8 mouse cellular contexts compared by ENCODE assay signal in the genomic region with DNA sequence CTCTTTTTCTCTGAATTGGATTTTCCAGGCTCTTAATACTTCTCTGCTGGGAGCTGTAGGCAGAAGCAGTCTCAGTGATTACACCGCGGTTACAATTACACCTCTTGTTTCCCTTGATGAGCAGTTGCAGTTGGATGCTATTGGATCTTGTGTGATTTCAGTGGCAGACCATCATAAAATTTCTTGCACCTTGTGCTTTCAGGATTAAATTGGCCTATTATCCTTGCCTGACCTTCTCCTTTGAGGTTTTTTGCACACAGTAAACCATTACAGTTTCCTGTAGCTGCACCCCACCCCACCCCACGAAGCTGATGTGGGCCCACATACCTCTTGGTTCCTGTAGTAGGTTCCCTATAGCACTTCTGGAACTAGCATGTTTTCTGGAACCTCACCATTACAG. TPM values are rescaled to one million over a fixed set of nuclear protein-coding genes. Genes with fewer than 3 reads are reported as not detected.
DNase-seq lines count a peak whose midpoint lies in the region; ATAC-seq and TF ChIP-seq lines count a peak whose summit lies in the region.

No protein-coding gene starts in this region.

- H3K4me2 ChIP-seq in hindbrain, embryonic 11.5 days (replicated peaks; ENCODE audit: low read depth, low read length), result peak overlapping the region; percentile 54; the same call in 1 of the 2 replicates
- peak overlapping the region; percentile 75 for H3K4me2 ChIP-seq in liver, embryonic 15.5 days

- no peak overlapping the region for H3K27ac ChIP-seq in layer of hippocampus, adult 2 months
- peak overlapping the region; percentile 91 for H3K27ac ChIP-seq in embryonic facial prominence, embryonic 10.5 days (replicated peaks)
- H3K27ac ChIP-seq in hindbrain, embryonic 11.5 days (ENCODE audit: low read depth, low read length), result no peak overlapping the region
- no peak overlapping the region for H3K27ac ChIP-seq in liver, embryonic 15.5 days (replicated peaks)
- H3K27ac ChIP-seq in olfactory bulb, adult 2 months (ENCODE audit: insufficient read depth, low read depth, low read length), result peak overlapping the region; percentile 92

- no peak for ATAC-seq in hindbrain, embryonic 11.5 days (ENCODE audit: low FRiP score)
- ATAC-seq in liver, embryonic 15.5 days (ENCODE audit: insufficient read depth), result no peak

- peak overlapping the region; percentile 32 for H3K4me3 ChIP-seq in layer of hippocampus, adult 2 months
- H3K4me3 ChIP-seq in embryonic facial prominence, embryonic 10.5 days, result peak overlapping the region; percentile 73
- H3K4me3 ChIP-seq in hindbrain, embryonic 11.5 days (ENCODE audit: low read depth, low read length), result peak overlapping the region; percentile 57
- H3K4me3 ChIP-seq in liver, embryonic 15.5 days (replicated peaks), result no peak overlapping the region
- peak overlapping the region; percentile 78 for H3K4me3 ChIP-seq in olfactory bulb, adult 2 months (ENCODE audit: insufficient read depth, low read depth, low read length)

- H3K27me3 ChIP-seq in embryonic facial prominence, embryonic 10.5 days (replicated peaks; ENCODE audit: low read depth, poor library complexity, severe bottlenecking), result peaks cover 24% of the 10 kb centered on the region
- no peaks in the 10 kb centered on the region; the same call in 1 of the 2 replicates for H3K27me3 ChIP-seq in hindbrain, embryonic 11.5 days (ENCODE audit: control insufficient read depth, insufficient read depth, low read length)
- peaks cover 15% of the 10 kb centered on the region; the same call in 1 of the 2 replicates for H3K27me3 ChIP-seq in liver, embryonic 15.5 days

- peaks cover 25% of the 10 kb centered on the region for H3K4me1 ChIP-seq in embryonic facial prominence, embryonic 10.5 days
- H3K4me1 ChIP-seq in hindbrain, embryonic 11.5 days (replicated peaks; ENCODE audit: control insufficient read depth, insufficient read depth, low read length), result no peaks in the 10 kb centered on the region
- 0 out of 2 replicates have a peak, but pooled peaks cover 3% of the 10 kb centered on the region for H3K4me1 ChIP-seq in liver, embryonic 15.5 days (replicated peaks)
- peaks cover 2% of the 10 kb centered on the region; the same call in 1 of the 2 replicates for H3K4me1 ChIP-seq in olfactory bulb, adult 2 months (ENCODE audit: control insufficient read depth, insufficient read depth, low read length)

- H3K9me3 ChIP-seq in embryonic facial prominence, embryonic 10.5 days, result no peaks in the 10 kb centered on the region
- no peaks in the 10 kb centered on the region for H3K9me3 ChIP-seq in hindbrain, embryonic 11.5 days (ENCODE audit: control insufficient read depth, low read length)
- no peaks in the 10 kb centered on the region for H3K9me3 ChIP-seq in liver, embryonic 15.5 days (replicated peaks)

- no peak for TF ChIP-seq POLR2A in olfactory bulb, adult 2 months (IDR thresholded peaks at IDR 0.05; ENCODE audit: insufficient read depth, low read depth, low read length)

- peak overlapping the region; percentile 70; the same call in 1 of the 2 replicates for H3K9ac ChIP-seq in hindbrain, embryonic 11.5 days (ENCODE audit: low read depth, low read length)
- H3K9ac ChIP-seq in liver, embryonic 15.5 days, result no peak overlapping the region

- TF ChIP-seq CTCF in layer of hippocampus, adult 2 months (conservative IDR thresholded peaks at IDR 0.05), result no peak
- TF ChIP-seq CTCF in olfactory bulb, adult 2 months (IDR thresholded peaks at IDR 0.05; ENCODE audit: insufficient read depth, low read depth, low read length), result no peak

- no peak for DNase-seq in layer of hippocampus, adult 2 months (ENCODE audit: low spot score in 2 of 2)
- no peak for DNase-seq in layer of hippocampus, adult 8-10 months (ENCODE audit: low spot score in 2 of 2)
- DNase-seq in embryonic facial prominence, embryonic 10.5 days (ENCODE audit: low spot score), result peak; percentile 14
- DNase-seq in hindbrain, embryonic 11.5 days (ENCODE audit: low spot score), result peak; percentile 25
- DNase-seq in layer of hippocampus, postnatal 14 days (ENCODE audit: low spot score in 2 of 2), result no peak
- no peak for DNase-seq in ovary, postnatal 14 days (ENCODE audit: low spot score)

- H3K36me3 ChIP-seq in embryonic facial prominence, embryonic 10.5 days (replicated peaks), result no peaks in the 10 kb centered on the region
- H3K36me3 ChIP-seq in hindbrain, embryonic 11.5 days (ENCODE audit: control insufficient read depth, insufficient read depth, low read length), result no peaks in the 10 kb centered on the region
- H3K36me3 ChIP-seq in liver, embryonic 15.5 days (replicated peaks), result no peaks in the 10 kb centered on the region

- WGBS in embryonic facial prominence, embryonic 10.5 days, result 16% methylated on average over 3 of the region's 3 CpGs
- 19% methylated on average over 3 of the region's 3 CpGs for WGBS in hindbrain, embryonic 11.5 days
- WGBS in liver, embryonic 15.5 days (ENCODE audit: insufficient replicate concordance), result 15% methylated on average over 3 of the region's 3 CpGs
- 12% methylated on average over 3 of the region's 3 CpGs for WGBS in olfactory bulb, adult 2 months

RNA-seq across cellular contexts. Expression of gene Wls, which starts 2.0 kb away (rescaled TPM):
- total RNA-seq in layer of hippocampus, adult 2 months (2021), result 10 to 100 TPM; 19.5 to 22.3 TPM
- 10 to 100 TPM; 26.4 to 33.9 (median 28.4) TPM for total RNA-seq in layer of hippocampus, adult 8-10 months (2022)
- 118 and 122 TPM in 2 replicates for polyA plus RNA-seq in embryonic facial prominence, embryonic 10.5 days (2016; fragmentation: Nextera tagmentation; extraction: Ambion mirVana)
- 158 and 160 TPM in 2 replicates for polyA plus RNA-seq in hindbrain, embryonic 11.5 days (2014; fragmentation: Nextera tagmentation; extraction: Ambion mirVana)
- polyA plus RNA-seq in liver, embryonic 15.5 days (2015; fragmentation: Nextera tagmentation; extraction: Ambion mirVana), result 7.1 and 7.7 TPM in 2 replicates
- polyA plus RNA-seq in olfactory bulb, adult 2 months (2012; ENCODE audit: insufficient read depth, insufficient read length, low replicate concordance, missing spikeins), result not detected in 2 replicates
- 10 to 100 TPM; 21.4 to 28.3 TPM for total RNA-seq in layer of hippocampus, postnatal 14 days (2021)

Comparison
In these comparisons a context has a peak if more than half of its experiments do, and no peak if none do; other contexts are left out.
1. DNase-seq: peak in embryonic facial prominence, embryonic 10.5 days (single experiment) and hindbrain, embryonic 11.5 days (single experiment); none in layer of hippocampus, adult 2 months (0 of 2), layer of hippocampus, adult 8-10 months (0 of 2), layer of hippocampus, postnatal 14 days (0 of 2) and ovary, postnatal 14 days (single experiment).
2. H3K27ac ChIP-seq: peak in embryonic facial prominence, embryonic 10.5 days (single experiment) and olfactory bulb, adult 2 months (single experiment); none in layer of hippocampus, adult 2 months (single experiment), hindbrain, embryonic 11.5 days (single experiment) and liver, embryonic 15.5 days (single experiment).